Mouse (Mus musculus) CH12.LX (cell line): ENCODE measurements around the gene C330021F23Rik. TPM values are rescaled to one million over a fixed set of nuclear protein-coding genes. Genes with fewer than 3 reads are reported as not detected.
A peak's percentile ranks its signal among the peaks of the same experiment; 100 is the strongest.

Experiments
- DNase-seq: peaks from one replicate; pipeline ENCODE4 v3.0.0-alpha.2; 2013; ENCODE audit errors: extremely low read depth
- H3K27ac ChIP-seq: 2 replicates; pipeline ENCODE4 v1.5.1; 2012; ENCODE audit warnings: low read depth, mild to moderate bottlenecking, control low read depth, moderate library complexity; ENCODE audit not compliant: insufficient read depth
- H3K27me3 ChIP-seq: replicated peaks from 2 replicates; pipeline ENCODE3; 2012; ENCODE audit warnings: inconsistent platforms
- H3K36me3 ChIP-seq, 2 experiments: replicated peaks in 1 of 2; 2 replicates each; pipeline versions ENCODE3 to v1.6.1; 2012; ENCODE audit warnings: inconsistent platforms in 1 of 2, low read length in 1 of 2, mild to moderate bottlenecking in 1 of 2, mixed read lengths in 1 of 2, moderate library complexity in 1 of 2; ENCODE audit not compliant: control insufficient read depth in 1 of 2, insufficient read depth in 1 of 2
- H3K4me1 ChIP-seq, 2 experiments: 2 replicates each; pipeline ENCODE4 v1.6.1; 2012; ENCODE audit warnings: inconsistent platforms in 1 of 2, moderate library complexity in 1 of 2; ENCODE audit not compliant: insufficient read depth in 2 of 2, control insufficient read depth in 1 of 2
- H3K4me2 ChIP-seq: 2 replicates; pipeline ENCODE4 v1.6.1; 2012; ENCODE audit warnings: low read depth, mild to moderate bottlenecking, control low read depth; ENCODE audit not compliant: poor library complexity, insufficient read depth, severe bottlenecking
- H3K4me3 ChIP-seq, 3 experiments: fragments of 150-350 bp in 1 of 3; sonication (generic) in 1 of 3; replicated peaks in 1 of 3; 2 replicates each; pipeline versions ENCODE3 to v1.5.1; 2011 to 2012; ENCODE audit warnings: low read depth in 2 of 3, low read length in 2 of 3, mild to moderate bottlenecking in 2 of 3, moderate library complexity in 2 of 3, control low read depth in 1 of 3, improper control_type of control experiment in 1 of 3, inconsistent platforms in 1 of 3, mixed read lengths in 1 of 3; ENCODE audit not compliant: poor library complexity in 1 of 3
- H3K79me2 ChIP-seq: replicated peaks from 2 replicates; pipeline ENCODE4 v1.6.1; 2012; ENCODE audit warnings: mild to moderate bottlenecking, moderate library complexity; ENCODE audit not compliant: control insufficient read depth, poor library complexity, insufficient read depth, severe bottlenecking; ENCODE audit errors: extremely low read depth
- H3K9ac ChIP-seq: 2 replicates; pipeline ENCODE4 v1.6.1; 2012; ENCODE audit warnings: low read depth, mild to moderate bottlenecking, control low read depth, moderate library complexity; ENCODE audit not compliant: insufficient read depth
- H3K9me3 ChIP-seq: replicated peaks from 2 replicates; pipeline ENCODE3; 2012; ENCODE audit warnings: low read length, inconsistent platforms, mixed read lengths
- CHD1 ChIP-seq: IDR thresholded peaks from 2 replicates; pipeline ENCODE4 v1.6.1; 2012; ENCODE audit warnings: low read depth, low read length, improper control_type of control experiment, inconsistent platforms
- CHD2 ChIP-seq: IDR thresholded peaks from 2 replicates; pipeline ENCODE4 v1.6.1; 2011; ENCODE audit warnings: low read length, improper control_type of control experiment
- CTCF ChIP-seq, 2 experiments: IDR thresholded peaks in 1 of 2; conservative IDR thresholded peaks in 1 of 2; 2 replicates each; pipeline ENCODE4 v1.5.1; 2011 to 2012; ENCODE audit warnings: low read depth in 2 of 2, low read length in 2 of 2, improper control_type of control experiment in 1 of 2, inconsistent platforms in 1 of 2, mild to moderate bottlenecking in 1 of 2, moderate library complexity in 1 of 2
- E2F4 ChIP-seq: IDR thresholded peaks from 2 replicates; pipeline ENCODE4 v1.6.1; 2011; ENCODE audit warnings: low read depth, low read length, improper control_type of control experiment; ENCODE audit not compliant: insufficient replicate concordance
- EP300 ChIP-seq: IDR thresholded peaks from 2 replicates; pipeline ENCODE4 v1.6.1; 2011; ENCODE audit warnings: low read length, improper control_type of control experiment
- ETS1 ChIP-seq: conservative IDR thresholded peaks from 2 replicates; pipeline ENCODE4 v1.6.1; 2012; ENCODE audit warnings: low read depth, mild to moderate bottlenecking, inconsistent platforms, low read length, improper control_type of control experiment, moderate library complexity
- HCFC1 ChIP-seq: IDR thresholded peaks from 2 replicates; pipeline ENCODE4 v1.6.1; 2012; ENCODE audit warnings: low read depth, mild to moderate bottlenecking, inconsistent platforms, low read length, improper control_type of control experiment
- IRF4 ChIP-seq: IDR thresholded peaks from 2 replicates; pipeline ENCODE4 v1.6.1; 2014; ENCODE audit warnings: low read depth, mild to moderate bottlenecking, inconsistent platforms, low read length, improper control_type of control experiment
- KAT2A ChIP-seq: IDR thresholded peaks from 2 replicates; pipeline ENCODE4 v1.6.1; 2012; ENCODE audit warnings: low read length, improper control_type of control experiment, inconsistent platforms; ENCODE audit not compliant: insufficient replicate concordance
- MAFK ChIP-seq: IDR thresholded peaks from 2 replicates; pipeline ENCODE4 v1.6.1; 2011; ENCODE audit warnings: low read length, improper control_type of control experiment; ENCODE audit not compliant: insufficient replicate concordance
- MAX ChIP-seq: IDR thresholded peaks from 2 replicates; pipeline ENCODE4 v1.6.1; 2011; ENCODE audit warnings: low read length, improper control_type of control experiment
- MYC ChIP-seq: IDR thresholded peaks from 2 replicates; pipeline ENCODE4 v1.6.1; 2011; ENCODE audit warnings: low read depth, mild to moderate bottlenecking, improper control_type of control experiment, low read length
- NELFE ChIP-seq: IDR thresholded peaks from 2 replicates; pipeline ENCODE4 v1.6.1; 2011; ENCODE audit warnings: low read depth, low read length, improper control_type of control experiment
- POLR2A ChIP-seq: IDR thresholded peaks from 2 replicates; pipeline ENCODE4 v1.6.1; 2011; ENCODE audit warnings: low read depth, mild to moderate bottlenecking, improper control_type of control experiment, low read length
- SIN3A ChIP-seq: IDR thresholded peaks from 2 replicates; pipeline ENCODE4 v1.6.1; 2012; ENCODE audit warnings: low read length, improper control_type of control experiment, inconsistent platforms
- SMC3 ChIP-seq: IDR thresholded peaks from 2 replicates; pipeline ENCODE4 v1.6.1; 2011; ENCODE audit warnings: low read depth, low read length, improper control_type of control experiment
- TCF12 ChIP-seq: IDR thresholded peaks from 2 replicates; pipeline ENCODE4 v1.6.1; 2014; ENCODE audit warnings: low read depth, mild to moderate bottlenecking, inconsistent platforms, low read length, improper control_type of control experiment
- USF1 ChIP-seq: IDR thresholded peaks from 2 replicates; pipeline ENCODE4 v1.6.1; 2014; ENCODE audit warnings: low read depth, mild to moderate bottlenecking, inconsistent platforms, low read length, improper control_type of control experiment
- USF2 ChIP-seq: conservative IDR thresholded peaks from 2 replicates; pipeline ENCODE4 v1.6.1; 2011; ENCODE audit warnings: low read depth, low read length, improper control_type of control experiment
- ZMIZ1 ChIP-seq: IDR thresholded peaks from 2 replicates; pipeline ENCODE4 v1.6.1; 2012; ENCODE audit warnings: low read depth, mild to moderate bottlenecking, inconsistent platforms, low read length, improper control_type of control experiment
- ZNF384 ChIP-seq: IDR thresholded peaks from 2 replicates; pipeline ENCODE4 v1.6.1; 2012; ENCODE audit warnings: low read depth, low read length, improper control_type of control experiment, inconsistent platforms
- dilution Hi-C: fragments of 300-500 bp; cut with MboI; formaldehyde crosslinking; loops from 2 replicates; pipeline ENCODE4 v1.14.3; 2020; ENCODE audit warnings: low sequenced_read_pairs; ENCODE audit not compliant: extremely low pct_unique_long_range_greater_than_20kb, extremely low pct_ligation_motif_present
- in situ Hi-C: fragments of 300-500 bp; cut with MboI; formaldehyde crosslinking; loops from 3 replicates; pipeline ENCODE4 v1.14.3; 2019; ENCODE audit warnings: low sequenced_read_pairs, low pct_ligation_motif_present, low pct_unique_long_range_greater_than_20kb, mixed read lengths
- polyA plus RNA-seq: library from polyadenylated mRNA; unstranded; fragments of >175 nt; gene quantifications from 2 replicates; pipeline ENCODE4 v1.2.1, GENCODE M21; 2012; ENCODE audit warnings: low read depth; ENCODE audit not compliant: insufficient read length
- total RNA-seq, 2 experiments: library from RNA; depleted of rRNA; stranded (reverse); fragments of 300-350 nt in 1 of 2; fragments of >200 nt in 1 of 2; gene quantifications; 2 replicates each; pipeline ENCODE4 v1.2.3; 2012 to 2014

The C330021F23Rik gene
- total and polyA plus RNA-seq, 3 experiments, result 1.0 to 1.1 TPM; not detected in 1

- Histone ChIP-seq H3K9ac (no peak overlapping the region), H3K27ac (no peak overlapping the region), H3K79me2 (no peaks in the 10 kb centered on the region), H3K9me3 (no peaks in the 10 kb centered on the region), H3K36me3 (no peaks in the 10 kb centered on the region), H3K27me3 (peaks cover 2% of the 10 kb centered on the region), H3K4me3 (no peak overlapping the region), H3K4me1 (peaks cover 13 to 16% of the 10 kb centered on the region in 2 experiments), H3K4me2 (no peak overlapping the region)
- dilution Hi-C loops, result no loop called here
- DNase-seq, result no peak
- TF ChIP-seq SIN3A, result no peak
- TF ChIP-seq TCF12, result no peak
- TF ChIP-seq POLR2A, result no peak
- no peak for TF ChIP-seq IRF4
- no peak for TF ChIP-seq CTCF (conservative IDR thresholded peaks at IDR 0.05 in 1 of 2, IDR thresholded peaks at IDR 0.05 in 1 of 2; ENCODE audit: low read depth in 2 of 2, low read length in 2 of 2)
- no peak for TF ChIP-seq KAT2A
- TF ChIP-seq MAX, result no peak
- no peak for TF ChIP-seq MAFK
- TF ChIP-seq USF2, result no peak
- TF ChIP-seq E2F4, result no peak
- no peak for TF ChIP-seq NELFE
- no peak for TF ChIP-seq HCFC1
- no peak for TF ChIP-seq ZNF384
- TF ChIP-seq CHD1, result no peak
- no peak for TF ChIP-seq SMC3
- TF ChIP-seq EP300, result no peak
- TF ChIP-seq MYC, result no peak
- no peak for TF ChIP-seq ZMIZ1
- TF ChIP-seq ETS1, result no peak
- in situ Hi-C loops, result no loop called here
Measured at GRCm38 (mm10) chr8:3598054-3598453, 30.3 kb downstream of the C330021F23Rik start.

GRCm38 (mm10) chr8:3599219-3599618 lies 31.4 kb downstream of the C330021F23Rik start:
- no peak overlapping the region for H3K27ac ChIP-seq
- in situ Hi-C loops (no loop called here), dilution Hi-C loops (no loop called here)
- H3K9ac ChIP-seq, result no peak overlapping the region
- H3K4me1 ChIP-seq, result peaks cover 16% of the 10 kb centered on the region in 2 experiments
- H3K36me3 ChIP-seq, result no peaks in the 10 kb centered on the region
- TF ChIP-seq CHD2, result peak; percentile 43; the same call in 1 of the 2 replicates
- no peak for TF ChIP-seq USF1
- peaks cover 2% of the 10 kb centered on the region for H3K27me3 ChIP-seq
- H3K79me2 ChIP-seq, result no peaks in the 10 kb centered on the region
- H3K4me3 ChIP-seq, result no peak overlapping the region
- DNase-seq, result peak; percentile 51
- H3K4me2 ChIP-seq, result 0 out of 2 replicates have a peak overlapping the region, but pooled peaks have one; percentile 5
- H3K9me3 ChIP-seq, result no peaks in the 10 kb centered on the region
